Mouse (Mus musculus) liver, embryonic 15.5 days (tissue): ENCODE results near the gene Cdh4. TPM values are rescaled to one million over a fixed set of nuclear protein-coding genes. Genes with fewer than 3 reads are reported as not detected.

Experiments used
- ATAC-seq: fragments of 200-750 bp; cut with Nextera tagmentation; 2 replicates; pipeline ENCODE4 v1.8.0; 2017; ENCODE audit warnings: moderate number of reproducible peaks, mild to moderate bottlenecking, moderate library complexity; ENCODE audit not compliant: insufficient read depth
- H3K27ac ChIP-seq: fragments of 300-500 bp; sonication (generic); replicated peaks from 2 replicates; pipeline ENCODE4 v1.5.1; 2015; ENCODE audit warnings: mild to moderate bottlenecking, inconsistent platforms
- H3K27me3 ChIP-seq: fragments of 300-500 bp; sonication (generic); 2 replicates; pipeline ENCODE4 v1.6.1; 2015; ENCODE audit warnings: mild to moderate bottlenecking, inconsistent platforms
- H3K36me3 ChIP-seq: fragments of 300-500 bp; sonication (generic); replicated peaks from 2 replicates; pipeline ENCODE4 v1.6.1; 2015; ENCODE audit warnings: moderate library complexity, mild to moderate bottlenecking, inconsistent platforms
- H3K4me1 ChIP-seq: fragments of 300-500 bp; sonication (generic); replicated peaks from 2 replicates; pipeline ENCODE4 v1.6.1; 2015; ENCODE audit warnings: inconsistent platforms
- H3K4me2 ChIP-seq: fragments of 300-500 bp; sonication (generic); 2 replicates; pipeline ENCODE4 v1.6.1; 2015; ENCODE audit warnings: moderate library complexity, mild to moderate bottlenecking, inconsistent platforms
- H3K4me3 ChIP-seq: fragments of 300-500 bp; sonication (generic); replicated peaks from 2 replicates; pipeline ENCODE4 v1.5.1; 2015; ENCODE audit warnings: mild to moderate bottlenecking, inconsistent platforms
- H3K9ac ChIP-seq: fragments of 300-500 bp; sonication (generic); 2 replicates; pipeline ENCODE4 v1.6.1; 2015; ENCODE audit warnings: moderate library complexity, mild to moderate bottlenecking, inconsistent platforms
- H3K9me3 ChIP-seq: fragments of 300-500 bp; sonication (generic); replicated peaks from 2 replicates; pipeline ENCODE4 v1.6.1; 2016; ENCODE audit warnings: inconsistent platforms
- WGBS: fragments of 180-500 bp; shearing (Covaris S2); methylation state at CpG from one replicate; pipeline ENCODE4 v1.1.7; 2015; ENCODE audit warnings: mixed read lengths; ENCODE audit not compliant: insufficient replicate concordance; 5-methylcytosine and 5-hydroxymethylcytosine counted together
- polyA plus RNA-seq: library from polyadenylated mRNA; unstranded; fragments of >200 nt; fragmentation: Nextera tagmentation; extraction: Ambion mirVana; gene quantifications from 2 replicates; pipeline ENCODE4 v1.2.1, GENCODE M21; 2015

The Cdh4 gene
- polyA plus RNA-seq, 1 experiment from 2014 or later: 0.29 TPM

DNA sequence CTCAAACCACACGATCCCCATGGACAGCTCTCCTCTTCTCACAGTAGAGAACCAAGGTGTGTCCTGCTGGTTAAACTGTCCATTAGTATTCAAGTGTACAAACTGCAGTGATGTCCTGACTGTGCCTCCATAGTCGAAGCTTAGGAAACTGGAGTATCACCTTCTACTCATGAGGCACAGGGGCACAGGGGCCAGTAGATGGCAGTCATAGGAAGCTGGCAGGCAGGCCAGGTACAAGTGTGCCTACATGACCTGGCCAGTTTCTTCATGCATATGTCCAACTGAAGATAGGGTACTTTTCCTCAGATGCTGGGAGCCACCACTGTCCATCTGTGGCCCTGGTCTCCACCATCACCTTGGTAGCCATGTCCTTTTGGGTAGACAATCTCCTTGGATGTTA is 472.0 kb downstream of the Cdh4 start:
- Histone ChIP-seq H3K4me1 (no peaks in the 10 kb centered on the region), H3K36me3 (peaks cover 76% of the 10 kb centered on the region), H3K9me3 (no peaks in the 10 kb centered on the region), H3K27ac (no peak overlapping the region), H3K4me3 (no peak overlapping the region), H3K9ac (no peak overlapping the region), H3K27me3 (no peaks in the 10 kb centered on the region), H3K4me2 (no peak overlapping the region)
- 78% methylated on average over 2 of the region's 2 CpGs for WGBS
- ATAC-seq: no peak

DNA sequence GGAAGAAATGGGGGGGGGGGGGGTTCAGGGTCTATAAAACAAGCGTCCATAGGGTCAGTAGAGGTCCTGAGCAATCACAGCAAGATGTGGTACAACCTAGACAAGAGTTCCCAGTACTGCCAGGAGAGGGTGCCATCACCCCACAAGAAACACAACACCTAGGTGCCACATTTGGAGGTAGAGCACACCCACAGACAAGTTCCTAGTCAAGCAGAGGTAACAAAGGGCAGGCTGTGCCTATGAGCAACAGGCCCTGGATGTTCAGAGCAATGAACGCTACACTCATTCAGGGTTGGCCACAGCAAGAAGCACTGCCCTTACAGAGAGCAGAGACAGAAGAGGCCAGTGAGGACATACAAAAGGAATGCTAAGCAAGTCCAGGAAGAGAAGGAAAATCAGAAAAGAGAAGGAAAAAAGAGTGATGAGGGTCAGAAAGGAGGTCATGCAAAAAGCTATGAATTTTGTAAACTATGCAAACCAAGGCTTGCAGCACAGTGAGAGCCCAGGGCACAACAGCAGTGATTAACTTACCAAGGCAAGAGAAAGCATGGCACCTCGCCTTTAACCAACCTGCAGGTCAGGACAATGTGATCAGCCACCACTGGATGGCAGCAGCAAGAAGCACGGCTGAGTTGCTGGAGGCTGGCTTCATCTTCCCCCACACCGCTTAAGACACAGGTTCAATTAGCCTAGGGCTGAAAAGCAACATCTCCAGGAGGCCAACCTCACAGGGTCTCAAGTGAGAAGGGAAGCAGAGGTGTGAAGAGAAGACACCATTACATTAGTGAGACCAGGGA is 474.8 kb downstream of the Cdh4 start:
- Histone ChIP-seq H3K9ac (no peak overlapping the region), H3K27me3 (no peaks in the 10 kb centered on the region), H3K4me2 (no peak overlapping the region), H3K9me3 (no peaks in the 10 kb centered on the region), H3K4me3 (no peak overlapping the region), H3K36me3 (peaks cover 93% of the 10 kb centered on the region), H3K27ac (no peak overlapping the region), H3K4me1 (no peaks in the 10 kb centered on the region)
- 51% methylated on average over 5 of the region's 5 CpGs for WGBS
- ATAC-seq: peak; percentile 61; the same call in 1 of the 2 replicates

DNA sequence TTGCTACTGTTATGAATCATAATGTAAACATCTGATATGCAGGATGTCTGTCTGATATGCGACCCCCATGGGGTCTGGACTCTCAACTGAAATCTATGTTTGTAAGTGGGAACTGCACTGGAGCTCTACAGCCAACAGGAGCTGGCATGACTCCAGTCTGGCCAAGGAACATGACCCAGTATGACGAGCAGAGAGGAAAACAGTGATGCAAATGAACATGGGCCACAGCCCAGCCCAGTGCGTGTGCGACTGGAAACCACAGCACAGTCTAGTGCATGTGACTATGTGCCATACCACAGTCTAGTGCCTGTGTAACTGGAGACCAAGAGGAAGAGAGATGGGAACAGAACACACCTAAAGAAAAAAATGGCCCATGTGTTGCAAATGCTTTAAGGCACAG is 477.8 kb downstream of the Cdh4 start:
- H3K9me3 ChIP-seq: no peaks in the 10 kb centered on the region
- H3K36me3 ChIP-seq: peaks cover 96% of the 10 kb centered on the region
- no peak overlapping the region for H3K27ac ChIP-seq
- 75% methylated on average over 4 of the region's 4 CpGs for WGBS
- no peaks in the 10 kb centered on the region for H3K4me1 ChIP-seq
- no peak overlapping the region for H3K9ac ChIP-seq
- ATAC-seq: no peak
- H3K4me3 ChIP-seq: no peak overlapping the region
- no peak overlapping the region for H3K4me2 ChIP-seq
- no peaks in the 10 kb centered on the region for H3K27me3 ChIP-seq

DNA sequence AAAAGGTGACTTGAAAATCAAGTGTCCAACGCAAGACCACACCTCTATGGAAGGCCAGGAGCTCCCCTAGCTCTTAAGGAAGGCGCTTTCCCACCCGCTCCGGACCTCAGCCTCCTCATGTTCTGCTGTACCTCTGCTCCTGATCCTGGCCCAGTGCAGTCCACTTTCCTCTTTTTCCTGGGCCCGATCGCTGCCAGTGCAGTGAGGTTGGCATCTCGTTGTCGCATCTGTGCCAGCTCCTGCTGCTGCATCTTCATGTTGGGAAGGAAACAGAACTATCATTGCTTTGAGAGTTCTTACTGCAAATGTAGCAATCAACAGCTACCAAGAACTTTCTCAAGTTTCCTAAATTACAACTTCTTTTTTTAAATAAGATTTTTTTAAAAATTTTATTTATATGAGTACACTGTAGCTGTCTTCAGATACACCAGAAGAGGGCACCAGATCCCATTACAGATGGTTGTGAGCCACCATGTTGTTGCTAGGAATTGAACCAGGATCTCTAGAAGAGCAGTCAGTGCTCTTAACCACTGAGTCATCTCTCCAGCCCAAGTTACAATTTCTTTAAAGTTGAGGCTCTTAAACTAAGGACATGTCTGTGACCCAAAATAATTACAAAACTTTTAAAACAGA is 478.9 kb downstream of the Cdh4 start:
- Histone ChIP-seq H3K9ac (no peak overlapping the region), H3K27me3 (no peaks in the 10 kb centered on the region), H3K4me3 (no peak overlapping the region), H3K27ac (no peak overlapping the region), H3K9me3 (no peaks in the 10 kb centered on the region), H3K36me3 (peaks cover 96% of the 10 kb centered on the region), H3K4me2 (no peak overlapping the region), H3K4me1 (no peaks in the 10 kb centered on the region)
- ATAC-seq: no peak
- 90% methylated on average over 8 of the region's 8 CpGs for WGBS

DNA sequence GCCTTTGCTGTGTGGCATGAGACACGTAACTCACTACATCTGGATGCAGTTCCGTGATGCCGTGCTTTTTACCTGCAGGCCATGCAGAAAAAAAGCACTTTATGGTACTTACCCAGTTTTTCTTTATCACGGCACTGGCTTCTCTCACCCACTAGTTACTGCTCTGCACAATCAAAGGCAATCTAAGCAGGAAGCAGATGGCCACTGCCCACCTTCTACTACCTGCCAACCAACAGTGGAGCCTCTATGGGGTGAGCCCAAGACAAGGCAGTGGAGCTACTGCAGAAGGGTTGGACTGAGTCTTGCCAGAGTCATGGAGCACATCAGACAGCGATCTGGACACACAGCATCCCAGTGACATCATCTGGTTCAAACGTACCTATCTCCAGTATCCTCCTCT is 481.8 kb downstream of the Cdh4 start:
- peaks cover 92% of the 10 kb centered on the region for H3K36me3 ChIP-seq
- H3K9me3 ChIP-seq: no peaks in the 10 kb centered on the region
- H3K27ac ChIP-seq: no peak overlapping the region
- 86% methylated on average over 6 of the region's 6 CpGs for WGBS
- no peaks in the 10 kb centered on the region for H3K27me3 ChIP-seq
- H3K4me1 ChIP-seq: no peaks in the 10 kb centered on the region
- ATAC-seq: no peak
- H3K9ac ChIP-seq: no peak overlapping the region
- no peak overlapping the region for H3K4me3 ChIP-seq
- no peak overlapping the region for H3K4me2 ChIP-seq

DNA sequence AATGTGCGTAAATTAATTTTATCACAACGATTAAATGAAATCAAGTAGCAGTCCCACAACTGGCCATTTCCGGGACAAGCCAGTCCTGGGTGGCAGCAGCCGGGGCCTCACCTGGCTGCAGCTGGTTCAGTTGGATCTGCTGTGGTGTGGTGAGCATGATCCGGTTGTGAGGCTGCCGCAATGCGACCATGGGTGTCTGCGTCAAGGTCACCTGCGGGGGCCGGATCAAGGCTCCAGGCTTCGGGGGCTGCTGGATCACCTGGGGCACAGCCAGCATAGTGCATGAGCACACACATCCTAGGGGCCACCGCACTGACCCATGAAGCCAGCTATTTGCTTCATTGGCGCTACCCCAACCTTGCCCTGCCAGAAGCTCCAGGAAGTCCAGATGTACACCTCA is 486.9 kb downstream of the Cdh4 start:
- Histone ChIP-seq H3K4me1 (no peaks in the 10 kb centered on the region), H3K4me3 (no peak overlapping the region), H3K36me3 (peaks cover 92% of the 10 kb centered on the region), H3K9ac (no peak overlapping the region), H3K27me3 (no peaks in the 10 kb centered on the region), H3K4me2 (no peak overlapping the region), H3K27ac (no peak overlapping the region), H3K9me3 (no peaks in the 10 kb centered on the region)
- 89% methylated on average over 13 of the region's 13 CpGs for WGBS
- no peak for ATAC-seq

DNA sequence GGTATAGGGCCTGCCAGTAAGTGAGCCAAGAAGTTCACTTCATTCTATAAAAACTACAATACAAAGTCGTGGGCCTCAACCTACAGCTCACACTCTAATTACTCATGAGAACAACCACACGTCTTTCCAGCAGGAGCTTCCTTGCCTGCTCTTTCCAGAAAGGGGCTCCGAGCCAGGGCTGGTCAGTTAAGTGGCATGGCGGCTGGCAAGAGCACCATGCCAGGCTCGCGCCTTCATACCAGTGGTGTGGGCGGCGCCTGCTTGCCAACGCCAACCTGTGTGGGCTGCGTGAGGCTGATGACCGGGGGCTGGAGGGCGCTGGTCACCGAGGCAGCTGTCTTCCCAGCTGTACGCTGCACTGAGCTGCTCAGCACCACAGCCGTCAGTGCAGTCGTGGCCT is 489.5 kb downstream of the Cdh4 start:
- Histone ChIP-seq H3K36me3 (peaks cover 70% of the 10 kb centered on the region), H3K9me3 (no peaks in the 10 kb centered on the region), H3K27ac (no peak overlapping the region), H3K4me3 (no peak overlapping the region), H3K9ac (no peak overlapping the region), H3K4me2 (no peak overlapping the region), H3K27me3 (no peaks in the 10 kb centered on the region), H3K4me1 (peaks cover 5% of the 10 kb centered on the region)
- no peak for ATAC-seq
- WGBS: 87% methylated on average over 16 of the region's 16 CpGs

DNA sequence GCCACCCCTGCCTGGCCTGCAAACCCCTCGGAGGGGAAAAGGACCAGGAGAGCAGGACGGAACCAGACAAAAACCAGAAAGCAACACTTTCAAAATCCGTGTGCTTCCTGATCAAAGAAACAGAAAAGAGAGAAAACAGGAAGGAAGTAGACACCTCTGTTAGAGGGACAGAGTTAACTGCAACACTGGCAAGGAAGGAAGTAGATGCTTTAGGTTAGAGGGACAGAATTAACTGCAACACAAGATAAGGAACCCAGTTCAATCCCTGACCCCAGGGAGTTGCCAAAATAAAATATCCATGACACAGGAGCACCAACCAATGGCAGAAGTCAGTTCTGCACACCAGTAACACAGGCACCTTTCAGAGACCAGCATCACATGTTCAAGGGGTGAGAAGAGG is 491.9 kb downstream of the Cdh4 start:
- Histone ChIP-seq H3K4me2 (no peak overlapping the region), H3K9me3 (no peaks in the 10 kb centered on the region), H3K4me1 (peaks cover 20% of the 10 kb centered on the region), H3K36me3 (peaks cover 54% of the 10 kb centered on the region), H3K27ac (no peak overlapping the region), H3K9ac (no peak overlapping the region), H3K27me3 (no peaks in the 10 kb centered on the region), H3K4me3 (no peak overlapping the region)
- ATAC-seq: no peak
- 51% methylated on average over 3 of the region's 3 CpGs for WGBS

DNA sequence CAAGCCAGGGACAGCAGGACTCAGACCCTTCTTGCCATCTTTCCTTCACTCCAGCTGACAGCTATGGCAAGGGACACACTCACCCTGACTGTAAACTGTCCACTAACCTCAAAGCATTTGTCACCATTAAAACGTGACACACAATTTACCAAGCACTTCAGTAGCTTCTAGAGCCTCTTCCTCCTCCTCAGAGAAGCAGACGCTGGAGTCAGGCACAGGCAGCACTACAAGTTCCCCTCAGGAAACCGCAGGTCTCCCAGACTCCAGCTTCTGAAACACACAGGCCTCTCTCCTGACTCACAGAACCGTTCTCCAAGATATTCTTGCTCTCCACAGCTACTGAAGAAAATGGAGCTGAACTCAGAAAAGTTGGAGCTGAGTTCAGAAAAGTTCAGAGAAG is 494.9 kb downstream of the Cdh4 start:
- Histone ChIP-seq H3K4me2 (no peak overlapping the region), H3K27me3 (no peaks in the 10 kb centered on the region), H3K9ac (no peak overlapping the region), H3K9me3 (no peaks in the 10 kb centered on the region), H3K36me3 (peaks cover 25% of the 10 kb centered on the region), H3K27ac (no peak overlapping the region), H3K4me1 (peaks cover 20% of the 10 kb centered on the region), H3K4me3 (no peak overlapping the region)
- ATAC-seq: no peak
- 23% methylated on average over 4 of the region's 4 CpGs for WGBS

DNA sequence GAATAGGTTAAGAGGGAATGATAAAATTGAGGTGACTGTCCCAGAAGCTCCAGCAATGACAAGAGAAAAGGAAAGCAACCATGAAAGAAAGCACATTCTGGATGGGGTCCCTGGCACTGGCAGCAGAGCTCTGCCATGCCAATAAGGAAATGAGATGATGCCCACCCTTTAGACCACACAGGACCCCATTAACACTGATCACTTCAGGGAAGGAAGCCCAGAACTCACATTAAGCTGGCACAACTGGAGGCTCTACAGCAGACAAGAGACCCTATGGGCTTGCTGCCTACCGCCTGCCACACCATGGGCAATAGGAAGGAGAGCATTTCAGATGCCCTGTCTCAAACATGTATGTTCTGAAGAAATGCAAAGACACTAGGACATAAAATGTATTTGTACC is 499.5 kb downstream of the Cdh4 start:
- 64% methylated on average over 1 of the region's 1 CpGs for WGBS
- no peak overlapping the region for H3K4me2 ChIP-seq
- 0 out of 2 replicates have a peak, but pooled peaks cover 3% of the 10 kb centered on the region for H3K36me3 ChIP-seq
- peaks cover 37% of the 10 kb centered on the region for H3K4me1 ChIP-seq
- no peak for ATAC-seq
- no peak overlapping the region for H3K4me3 ChIP-seq
- H3K9ac ChIP-seq: no peak overlapping the region
- H3K27me3 ChIP-seq: no peaks in the 10 kb centered on the region
- no peak overlapping the region for H3K27ac ChIP-seq
- H3K9me3 ChIP-seq: no peaks in the 10 kb centered on the region

DNA sequence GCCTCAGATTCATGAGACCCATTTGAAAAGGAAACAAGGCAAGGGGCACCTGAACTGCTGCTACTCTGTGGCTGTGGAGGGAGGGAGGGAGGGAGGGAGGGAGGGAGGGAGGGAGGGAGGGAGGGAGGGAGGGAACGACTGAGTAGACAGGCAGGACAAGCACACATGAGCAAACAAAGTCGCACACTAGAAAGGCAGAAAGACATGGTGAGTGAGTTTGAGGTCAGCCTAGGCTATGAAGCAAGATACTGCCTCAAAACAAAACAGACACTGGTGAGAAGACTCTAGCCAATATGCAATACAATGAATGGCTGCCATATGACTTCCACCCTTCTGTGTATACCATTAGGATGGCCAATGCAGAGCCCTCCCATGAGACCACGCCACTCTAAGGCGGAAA is 502.8 kb downstream of the Cdh4 start:
- no peak for ATAC-seq
- WGBS: 43% methylated on average over 4 of the region's 4 CpGs
- Histone ChIP-seq H3K9me3 (no peaks in the 10 kb centered on the region), H3K4me3 (no peak overlapping the region), H3K27me3 (no peaks in the 10 kb centered on the region), H3K4me1 (peaks cover 52% of the 10 kb centered on the region), H3K27ac (no peak overlapping the region), H3K36me3 (no peaks in the 10 kb centered on the region), H3K4me2 (no peak overlapping the region), H3K9ac (no peak overlapping the region)
